Mouse (Mus musculus) ES-E14 (cell line): Measurements from ENCODE around the gene Cfap45.

Experiments
- MAFK ChIP-seq: IDR thresholded peaks from 2 replicates; pipeline ENCODE4 v1.6.1; 2014; ENCODE audit warnings: mild to moderate bottlenecking, low read depth, low read length, inconsistent platforms; ENCODE audit not compliant: insufficient read depth
- ZC3H11A ChIP-seq: IDR thresholded peaks from 2 replicates; pipeline ENCODE4 v1.6.1; 2012; ENCODE audit warnings: low read depth, mild to moderate bottlenecking, inconsistent platforms, low read length, borderline replicate concordance

- no peak for TF ChIP-seq ZC3H11A
- TF ChIP-seq MAFK: no peak
Observed at GRCm38 (mm10) chr1:172500451-172501370, 19.9 kb upstream of the Cfap45 start.
